Mouse (Mus musculus): Measurements from ENCODE around the gene Mrtfb. TPM values are rescaled to one million over a fixed set of nuclear protein-coding genes. Genes with fewer than 3 reads are reported as not detected.

Gene Mrtfb
- 9.9 and 14.2 TPM in 2 replicates for polyA plus RNA-seq (2015; fragmentation: Nextera tagmentation; extraction: Ambion mirVana)

- Histone ChIP-seq H3K36me3 (no peaks in the 10 kb centered on the region), H3K4me2 (peak within 1 kb of the TSS; percentile 91), H3K9me3 (replicated peaks) (no peaks in the 10 kb centered on the region), H3K4me1 (peaks cover 21% of the 10 kb centered on the region), H3K27ac (replicated peaks) (peak within 1 kb of the TSS; percentile 91), H3K4me3 (replicated peaks) (peak within 1 kb of the TSS; percentile 86), H3K9ac (replicated peaks) (peak within 1 kb of the TSS; percentile 88), H3K27me3 (replicated peaks) (no peaks in the 10 kb centered on the region)
- ATAC-seq (ENCODE audit: low FRiP score): peak; percentile 95
- 2% methylated on average over 48 of the region's 56 CpGs for WGBS
Measured at GRCm38 (mm10) chr16:13255855-13256635, at the start of gene Mrtfb. Gene Mrtfb (plus strand): TSS chr16:13256481.

GRCm38 (mm10) chr16:13207649-13208048, 48.6 kb upstream of the Mrtfb start:
- H3K36me3 ChIP-seq: no peaks in the 10 kb centered on the region
- no peak overlapping the region for H3K9ac ChIP-seq (replicated peaks)
- H3K27ac ChIP-seq (replicated peaks): no peak overlapping the region
- H3K4me3 ChIP-seq (replicated peaks): no peak overlapping the region
- H3K4me2 ChIP-seq: no peak overlapping the region
- no peak for ATAC-seq (ENCODE audit: low FRiP score)
- H3K27me3 ChIP-seq (replicated peaks): no peaks in the 10 kb centered on the region
- H3K4me1 ChIP-seq: no peaks in the 10 kb centered on the region
- WGBS: 21% methylated on average over 5 of the region's 5 CpGs
- no peaks in the 10 kb centered on the region for H3K9me3 ChIP-seq (replicated peaks)

- Histone ChIP-seq H3K9me3 (replicated peaks) (no peaks in the 10 kb centered on the region), H3K27ac (replicated peaks) (no peak overlapping the region), H3K9ac (replicated peaks) (no peak overlapping the region), H3K27me3 (replicated peaks) (no peaks in the 10 kb centered on the region), H3K4me1 (no peaks in the 10 kb centered on the region), H3K4me3 (replicated peaks) (no peak overlapping the region), H3K4me2 (no peak overlapping the region), H3K36me3 (no peaks in the 10 kb centered on the region)
- 19% methylated on average over 3 of the region's 3 CpGs for WGBS
- no peak for ATAC-seq (ENCODE audit: low FRiP score)
Measured at GRCm38 (mm10) chr16:13208087-13208486, 48.2 kb upstream of the Mrtfb start.

GRCm38 (mm10) chr16:13212781-13213180, 43.5 kb upstream of the Mrtfb start:
- H3K36me3 ChIP-seq: no peaks in the 10 kb centered on the region
- H3K9me3 ChIP-seq (replicated peaks): no peaks in the 10 kb centered on the region
- no peak overlapping the region for H3K27ac ChIP-seq (replicated peaks)
- H3K9ac ChIP-seq (replicated peaks): no peak overlapping the region
- H3K27me3 ChIP-seq (replicated peaks): no peaks in the 10 kb centered on the region
- no peak for ATAC-seq (ENCODE audit: low FRiP score)
- H3K4me3 ChIP-seq (replicated peaks): no peak overlapping the region
- 73% methylated on average over 4 of the region's 4 CpGs for WGBS
- no peak overlapping the region for H3K4me2 ChIP-seq
- no peaks in the 10 kb centered on the region for H3K4me1 ChIP-seq

- no peak overlapping the region for H3K9ac ChIP-seq (replicated peaks)
- H3K4me3 ChIP-seq (replicated peaks): no peak overlapping the region
- no peaks in the 10 kb centered on the region for H3K9me3 ChIP-seq (replicated peaks)
- no peak for ATAC-seq (ENCODE audit: low FRiP score)
- H3K27me3 ChIP-seq (replicated peaks): no peaks in the 10 kb centered on the region
- no peak overlapping the region for H3K4me2 ChIP-seq
- H3K36me3 ChIP-seq: no peaks in the 10 kb centered on the region
- no peaks in the 10 kb centered on the region for H3K4me1 ChIP-seq
- 85% methylated on average over 5 of the region's 5 CpGs for WGBS
- no peak overlapping the region for H3K27ac ChIP-seq (replicated peaks)
Measured at GRCm38 (mm10) chr16:13216116-13216952, 39.9 kb upstream of the Mrtfb start.

- H3K27me3 ChIP-seq (replicated peaks): no peaks in the 10 kb centered on the region
Measured at GRCm38 (mm10) chr16:13217951-13218350, 38.3 kb upstream of the Mrtfb start.

GRCm38 (mm10) chr16:13221475-13221874, 34.8 kb upstream of the Mrtfb start:
- no peaks in the 10 kb centered on the region for H3K27me3 ChIP-seq (replicated peaks)
- no peaks in the 10 kb centered on the region for H3K36me3 ChIP-seq
- no peak overlapping the region for H3K9ac ChIP-seq (replicated peaks)
- H3K4me1 ChIP-seq: no peaks in the 10 kb centered on the region
- no peak overlapping the region for H3K27ac ChIP-seq (replicated peaks)
- WGBS: 89% methylated on average over 1 of the region's 1 CpGs
- no peaks in the 10 kb centered on the region for H3K9me3 ChIP-seq (replicated peaks)
- no peak for ATAC-seq (ENCODE audit: low FRiP score)
- H3K4me3 ChIP-seq (replicated peaks): no peak overlapping the region
- H3K4me2 ChIP-seq: no peak overlapping the region

More at GRCm38 (mm10) chr16:13217951-13218350, 38.3 kb upstream of the Mrtfb start:
- ATAC-seq (ENCODE audit: low FRiP score): no peak
- Histone ChIP-seq H3K4me3 (replicated peaks) (no peak overlapping the region), H3K4me1 (no peaks in the 10 kb centered on the region), H3K36me3 (no peaks in the 10 kb centered on the region), H3K9me3 (replicated peaks) (no peaks in the 10 kb centered on the region), H3K9ac (replicated peaks) (no peak overlapping the region), H3K4me2 (no peak overlapping the region), H3K27ac (replicated peaks) (no peak overlapping the region)
- 86% methylated on average over 8 of the region's 8 CpGs for WGBS

- no peak overlapping the region for H3K4me3 ChIP-seq (replicated peaks)
- H3K27ac ChIP-seq (replicated peaks): no peak overlapping the region
- no peak for ATAC-seq (ENCODE audit: low FRiP score)
- WGBS: 89% methylated on average over 7 of the region's 7 CpGs
- H3K36me3 ChIP-seq: no peaks in the 10 kb centered on the region
- no peaks in the 10 kb centered on the region for H3K9me3 ChIP-seq (replicated peaks)
- no peak overlapping the region for H3K4me2 ChIP-seq
- H3K9ac ChIP-seq (replicated peaks): no peak overlapping the region
- no peaks in the 10 kb centered on the region for H3K4me1 ChIP-seq
- H3K27me3 ChIP-seq (replicated peaks): no peaks in the 10 kb centered on the region
Measured at GRCm38 (mm10) chr16:13232043-13232442, 24.2 kb upstream of the Mrtfb start.

- ATAC-seq (ENCODE audit: low FRiP score): no peak
- Histone ChIP-seq H3K9ac (replicated peaks) (no peak overlapping the region), H3K4me1 (no peaks in the 10 kb centered on the region), H3K4me2 (no peak overlapping the region), H3K27ac (replicated peaks) (no peak overlapping the region), H3K4me3 (replicated peaks) (no peak overlapping the region), H3K27me3 (replicated peaks) (no peaks in the 10 kb centered on the region), H3K9me3 (replicated peaks) (no peaks in the 10 kb centered on the region), H3K36me3 (no peaks in the 10 kb centered on the region)
- 63% methylated on average over 14 of the region's 14 CpGs for WGBS
Measured at GRCm38 (mm10) chr16:13232912-13233802, 23.1 kb upstream of the Mrtfb start.

GRCm38 (mm10) chr16:13239039-13239438, 17.2 kb upstream of the Mrtfb start:
- 85% methylated on average over 4 of the region's 4 CpGs for WGBS
- H3K9me3 ChIP-seq (replicated peaks): no peaks in the 10 kb centered on the region
- H3K4me3 ChIP-seq (replicated peaks): no peak overlapping the region
- no peaks in the 10 kb centered on the region for H3K27me3 ChIP-seq (replicated peaks)
- no peaks in the 10 kb centered on the region for H3K4me1 ChIP-seq
- no peak for ATAC-seq (ENCODE audit: low FRiP score)
- H3K4me2 ChIP-seq: no peak overlapping the region
- H3K9ac ChIP-seq (replicated peaks): no peak overlapping the region
- no peak overlapping the region for H3K27ac ChIP-seq (replicated peaks)
- H3K36me3 ChIP-seq: no peaks in the 10 kb centered on the region

- no peak overlapping the region for H3K4me3 ChIP-seq (replicated peaks)
- no peak overlapping the region for H3K9ac ChIP-seq (replicated peaks)
- no peaks in the 10 kb centered on the region for H3K4me1 ChIP-seq
- ATAC-seq (ENCODE audit: low FRiP score): no peak
- no peak overlapping the region for H3K27ac ChIP-seq (replicated peaks)
- H3K36me3 ChIP-seq: no peaks in the 10 kb centered on the region
- H3K4me2 ChIP-seq: no peak overlapping the region
- no peaks in the 10 kb centered on the region for H3K9me3 ChIP-seq (replicated peaks)
- WGBS: 83% methylated on average over 2 of the region's 2 CpGs
- no peaks in the 10 kb centered on the region for H3K27me3 ChIP-seq (replicated peaks)
Measured at GRCm38 (mm10) chr16:13239544-13239943, 16.7 kb upstream of the Mrtfb start.

Measured in neural tube, embryonic 15.5 days (tissue).